Mouse (Mus musculus) forebrain, postnatal 0 days (tissue): ENCODE measurements at regions not wholly inside any gene's neighbourhood (a gene's known extent, or its start where the extent isn't known, plus 50 kb on each side); places are given as distances from the start of the nearest gene placed in this dataset.
"Not testable (repeated sequence)": the region's sequence is repeated elsewhere in the genome, so short reads cannot be mapped to it uniquely, and the experiment has no call there.

Experiments
- ATAC-seq: fragments of 200-750 bp; cut with Nextera tagmentation; 2 replicates; pipeline ENCODE4 v1.8.0; 2017; ENCODE audit warnings: mild to moderate bottlenecking, moderate library complexity
- DNase-seq: peaks from one replicate; pipeline ENCODE4 v3.0.0-alpha.2; 2015
- H3K27ac ChIP-seq: fragments of 300-500 bp; sonication (generic); 2 replicates; pipeline ENCODE4 v1.5.1; 2014; ENCODE audit warnings: low read depth, mild to moderate bottlenecking, antibody characterized with exemption, low read length, moderate library complexity, mixed read lengths
- H3K27me3 ChIP-seq: fragments of 300-500 bp; sonication (generic); 2 replicates; pipeline ENCODE4 v1.6.1; 2014; ENCODE audit warnings: mild to moderate bottlenecking, low read length, mixed read lengths; ENCODE audit not compliant: insufficient read depth
- H3K36me3 ChIP-seq: fragments of 300-500 bp; sonication (generic); 2 replicates; pipeline ENCODE4 v1.6.1; 2014; ENCODE audit warnings: mild to moderate bottlenecking, moderate library complexity; ENCODE audit not compliant: insufficient read depth
- H3K4me1 ChIP-seq: fragments of 300-500 bp; sonication (generic); 2 replicates; pipeline ENCODE4 v1.6.1; 2014; ENCODE audit warnings: antibody characterized with exemption; ENCODE audit not compliant: insufficient read depth
- H3K4me2 ChIP-seq: fragments of 300-500 bp; sonication (generic); 2 replicates; pipeline ENCODE4 v1.6.1; 2014; ENCODE audit warnings: low read depth, mild to moderate bottlenecking, moderate library complexity
- H3K4me3 ChIP-seq: fragments of 300-500 bp; sonication (generic); 2 replicates; pipeline ENCODE4 v1.5.1; 2014; ENCODE audit warnings: low read depth, low read length, mixed read lengths
- H3K9ac ChIP-seq: fragments of 300-500 bp; sonication (generic); 2 replicates; pipeline ENCODE4 v1.6.1; 2014; ENCODE audit warnings: mild to moderate bottlenecking
- H3K9me3 ChIP-seq: fragments of 300-500 bp; sonication (generic); 2 replicates; pipeline ENCODE4 v1.6.1; 2016; ENCODE audit warnings: low read length
- CTCF ChIP-seq: sonication (generic); IDR thresholded peaks from 2 replicates; pipeline ENCODE4 v1.5.1; 2016; ENCODE audit warnings: antibody characterized with exemption, control low read depth, low read depth
- WGBS: fragments of 180-500 bp; shearing (Covaris S2); extraction: QIAGEN DNeasy Blood & Tissue Kit; methylation state at CpG from one replicate; pipeline ENCODE4 v1.1.7; 2014; 5-methylcytosine and 5-hydroxymethylcytosine counted together

DNA sequence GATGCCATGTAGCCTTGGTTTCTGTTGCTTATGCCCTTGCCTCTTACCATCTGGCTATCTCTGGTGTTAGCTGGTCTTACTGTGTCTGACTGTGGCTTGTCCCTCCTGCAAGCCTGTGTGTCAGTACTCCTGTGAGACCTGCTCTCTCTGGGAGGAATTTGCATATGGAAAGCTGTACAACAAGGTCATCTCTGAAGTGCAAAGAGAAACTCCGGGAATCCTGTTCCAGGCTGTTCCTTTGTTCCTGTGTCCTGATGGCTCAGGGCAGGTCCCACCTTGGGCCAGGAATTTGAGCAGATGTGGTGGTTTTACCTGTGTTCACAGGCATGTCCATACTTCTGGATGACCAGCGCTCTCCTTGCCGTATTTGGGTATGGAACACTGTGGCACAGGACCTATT, 218.6 kb upstream of the Nsun6 start:
- 94% methylated on average over 3 of the region's 3 CpGs for WGBS
- Histone ChIP-seq H3K27me3 (no peaks in the 10 kb centered on the region), H3K9me3 (no peaks in the 10 kb centered on the region), H3K4me1 (no peaks in the 10 kb centered on the region), H3K4me2 (no peak overlapping the region), H3K4me3 (no peak overlapping the region), H3K36me3 (no peaks in the 10 kb centered on the region), H3K9ac (no peak overlapping the region), H3K27ac (no peak overlapping the region)
- ATAC-seq (no peak), DNase-seq (no peak)
- TF ChIP-seq CTCF, result no peak

- no peak overlapping the region for H3K4me3 ChIP-seq
- peak; percentile 71 for TF ChIP-seq CTCF
- 36% methylated on average over 4 of the region's 4 CpGs for WGBS
Measured at GRCm38 (mm10) chr2:15260486-15261165, 205.8 kb upstream of the Nsun6 start.

GRCm38 (mm10) chr2:15242276-15242675, 187.4 kb upstream of the Nsun6 start:
- not testable (repeated sequence) for H3K9me3 ChIP-seq, H3K27ac ChIP-seq, DNase-seq, H3K27me3 ChIP-seq, ATAC-seq, H3K36me3 ChIP-seq, H3K4me1 ChIP-seq, H3K9ac ChIP-seq, H3K4me2 ChIP-seq, H3K4me3 ChIP-seq
- WGBS, result 97% methylated on average over 1 of the region's 1 CpGs

More at GRCm38 (mm10) chr2:15260486-15261165, 205.8 kb upstream of the Nsun6 start:
- Histone ChIP-seq H3K9me3 (no peaks in the 10 kb centered on the region), H3K4me1 (no peaks in the 10 kb centered on the region), H3K27me3 (no peaks in the 10 kb centered on the region), H3K4me2 (no peak overlapping the region), H3K27ac (no peak overlapping the region), H3K9ac (no peak overlapping the region), H3K36me3 (no peaks in the 10 kb centered on the region)
- DNase-seq (peak; percentile 21), ATAC-seq (peak; percentile 48)

GRCm38 (mm10) chr2:15221910-15222309, 167.0 kb upstream of the Nsun6 start:
- 52% methylated on average over 4 of the region's 4 CpGs for WGBS
- DNase-seq, result peak; percentile 34
- Histone ChIP-seq H3K4me1 (no peaks in the 10 kb centered on the region), H3K27me3 (no peaks in the 10 kb centered on the region), H3K36me3 (no peaks in the 10 kb centered on the region), H3K4me2 (no peak overlapping the region), H3K9ac (no peak overlapping the region), H3K27ac (no peak overlapping the region), H3K9me3 (no peaks in the 10 kb centered on the region), H3K4me3 (no peak overlapping the region)
- no peak for ATAC-seq
- peak; percentile 56 for TF ChIP-seq CTCF

- no peak for TF ChIP-seq CTCF
- Histone ChIP-seq H3K9me3 (no peaks in the 10 kb centered on the region), H3K36me3 (no peaks in the 10 kb centered on the region), H3K27me3 (no peaks in the 10 kb centered on the region), H3K9ac (no peak overlapping the region), H3K4me3 (no peak overlapping the region), H3K4me1 (no peaks in the 10 kb centered on the region), H3K27ac (no peak overlapping the region), H3K4me2 (no peak overlapping the region)
- ATAC-seq, result no peak
- 87% methylated on average over 1 of the region's 1 CpGs for WGBS
- no peak for DNase-seq
Measured at GRCm38 (mm10) chr2:15188091-15188490, 133.2 kb upstream of the Nsun6 start.

DNA sequence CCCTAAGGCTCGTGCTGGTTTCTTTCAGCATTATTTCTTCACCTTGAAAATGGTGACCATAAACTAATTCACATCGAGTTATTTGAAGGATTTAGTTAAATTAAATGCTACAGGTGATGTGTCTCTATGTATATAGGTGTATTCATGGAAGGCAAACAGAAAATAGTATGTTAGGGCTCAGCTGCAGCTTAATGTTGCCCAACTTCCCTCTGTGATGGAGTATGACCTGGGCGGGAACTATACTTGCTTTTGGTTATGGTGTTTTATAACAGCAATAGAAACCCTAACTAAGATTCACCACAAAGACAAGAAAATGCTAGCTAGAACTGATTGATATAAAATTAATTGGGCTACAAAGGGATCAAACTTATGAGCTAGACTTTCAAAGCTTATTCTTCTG, 126.1 kb upstream of the Nsun6 start:
- no peak for TF ChIP-seq CTCF
- Histone ChIP-seq H3K4me1 (no peaks in the 10 kb centered on the region), H3K9ac (no peak overlapping the region), H3K9me3 (no peaks in the 10 kb centered on the region), H3K4me3 (no peak overlapping the region), H3K27ac (no peak overlapping the region), H3K36me3 (no peaks in the 10 kb centered on the region), H3K27me3 (no peaks in the 10 kb centered on the region), H3K4me2 (no peak overlapping the region)
- WGBS, result 87% methylated on average over 3 of the region's 3 CpGs
- ATAC-seq (no peak), DNase-seq (no peak)

GRCm38 (mm10) chr2:15166435-15167024, 111.7 kb upstream of the Nsun6 start:
- Histone ChIP-seq H3K4me1 (no peaks in the 10 kb centered on the region), H3K9ac (no peak overlapping the region), H3K9me3 (no peaks in the 10 kb centered on the region), H3K36me3 (no peaks in the 10 kb centered on the region), H3K27me3 (no peaks in the 10 kb centered on the region), H3K4me2 (no peak overlapping the region), H3K27ac (no peak overlapping the region), H3K4me3 (no peak overlapping the region)
- DNase-seq, result no peak
- no peak for ATAC-seq
- TF ChIP-seq CTCF, result no peak
